Mouse (Mus musculus) kidney, adult 2 months (tissue): ENCODE measurements around the gene Wdr83os. TPM values are rescaled to one million over a fixed set of nuclear protein-coding genes. Genes with fewer than 3 reads are reported as not detected.
A peak's percentile ranks its signal among the peaks of the same experiment; 100 is the strongest.
"Not testable (repeated sequence)": the region's sequence is repeated elsewhere in the genome, so short reads cannot be mapped to it uniquely, and the experiment has no call there.

Source experiments
- DNase-seq: peaks from one replicate; pipeline ENCODE4 v3.0.0; 2021
- H3K27ac ChIP-seq: fragments of 200-500 bp; 2 replicates; pipeline ENCODE4 v1.5.1; 2012; ENCODE audit warnings: low read depth, low read length, control low read depth, inconsistent platforms; ENCODE audit not compliant: insufficient read depth
- H3K27me3 ChIP-seq: fragments of 200-500 bp; replicated peaks from 2 replicates; pipeline ENCODE4 v1.6.1; 2012; ENCODE audit warnings: mild to moderate bottlenecking, moderate library complexity, low read length, inconsistent platforms; ENCODE audit not compliant: control insufficient read depth, insufficient read depth
- H3K36me3 ChIP-seq: fragments of 200-500 bp; 2 replicates; pipeline ENCODE4 v1.6.1; 2012; ENCODE audit warnings: mild to moderate bottlenecking, moderate library complexity, low read length, inconsistent platforms; ENCODE audit not compliant: control insufficient read depth, insufficient read depth
- H3K4me1 ChIP-seq: fragments of 200-500 bp; 2 replicates; pipeline ENCODE4 v1.6.1; 2011; ENCODE audit warnings: low read length; ENCODE audit not compliant: control insufficient read depth, insufficient read depth
- H3K4me3 ChIP-seq: fragments of 200-500 bp; 2 replicates; pipeline ENCODE4 v1.5.1; 2011; ENCODE audit warnings: mild to moderate bottlenecking, low read depth, low read length, control low read depth; ENCODE audit not compliant: insufficient read depth
- CTCF ChIP-seq: fragments of 200-500 bp; conservative IDR thresholded peaks from 2 replicates; pipeline ENCODE4 v1.5.1; 2011; ENCODE audit warnings: low read depth, mild to moderate bottlenecking, control low read depth, low read length, moderate library complexity, mixed read lengths; ENCODE audit not compliant: insufficient read depth, insufficient read length
- POLR2A ChIP-seq: fragments of 200-500 bp; IDR thresholded peaks from one replicate; pipeline ENCODE4 v1.6.1; 2011; ENCODE audit warnings: low read depth, low read length, control low read depth
- WGBS: fragments of 180-500 bp; shearing (Covaris S2); methylation state at CpG from one replicate; pipeline ENCODE4 v1.1.7; 2018; 5-methylcytosine and 5-hydroxymethylcytosine counted together
- polyA plus RNA-seq: library from polyadenylated mRNA; depleted of rRNA; stranded (reverse); fragments of >200 nt; gene quantifications from 2 replicates; pipeline ENCODE4 v1.2.3, GENCODE M21; 2012

Gene Wdr83os
- polyA plus RNA-seq, 1 experiment, result 157 TPM

- Histone ChIP-seq H3K27me3 (no peaks in the 10 kb centered on the region), H3K4me1 (peaks cover 10% of the 10 kb centered on the region; the same call in 1 of the 2 replicates), H3K36me3 (no peaks in the 10 kb centered on the region), H3K4me3 (no peak overlapping the region), H3K27ac (no peak overlapping the region)
- no peak for DNase-seq
- 91% methylated on average over 15 of the region's 15 CpGs for WGBS
- TF ChIP-seq CTCF, result no peak
- no peak for TF ChIP-seq POLR2A
Measured at GRCm38 (mm10) chr8:85073041-85073612, 7.4 kb upstream of the Wdr83os start.

GRCm38 (mm10) chr8:85074167-85074566, 6.4 kb upstream of the Wdr83os start:
- no peaks in the 10 kb centered on the region for H3K36me3 ChIP-seq
- TF ChIP-seq CTCF, result no peak
- WGBS, result 62% methylated on average over 10 of the region's 10 CpGs
- H3K27ac ChIP-seq, result no peak overlapping the region
- no peaks in the 10 kb centered on the region for H3K27me3 ChIP-seq
- no peak for DNase-seq
- H3K4me3 ChIP-seq, result no peak overlapping the region
- peaks cover 10% of the 10 kb centered on the region; the same call in 1 of the 2 replicates for H3K4me1 ChIP-seq

- H3K27ac ChIP-seq, result no peak overlapping the region
- TF ChIP-seq CTCF (no peak), POLR2A (no peak)
- peaks cover 12% of the 10 kb centered on the region; the same call in 1 of the 2 replicates for H3K4me1 ChIP-seq
- H3K36me3 ChIP-seq, result no peaks in the 10 kb centered on the region
- H3K4me3 ChIP-seq, result no peak overlapping the region
- WGBS, result 80% methylated on average over 10 of the region's 10 CpGs
- no peak for DNase-seq
- no peaks in the 10 kb centered on the region for H3K27me3 ChIP-seq
Measured at GRCm38 (mm10) chr8:85074617-85075016, 5.9 kb upstream of the Wdr83os start.

GRCm38 (mm10) chr8:85076001-85076400, 4.5 kb upstream of the Wdr83os start:
- Histone ChIP-seq H3K4me3 (no peak overlapping the region), H3K27ac (no peak overlapping the region), H3K27me3 (no peaks in the 10 kb centered on the region), H3K4me1 (peaks cover 10% of the 10 kb centered on the region; the same call in 1 of the 2 replicates), H3K36me3 (no peaks in the 10 kb centered on the region)
- 79% methylated on average over 9 of the region's 9 CpGs for WGBS
- TF ChIP-seq CTCF (peak; percentile 65), POLR2A (no peak)
- DNase-seq, result peak; percentile 69

GRCm38 (mm10) chr8:85076993-85077392, 3.5 kb upstream of the Wdr83os start:
- H3K36me3 ChIP-seq, result no peaks in the 10 kb centered on the region
- no peak overlapping the region for H3K27ac ChIP-seq
- no peak overlapping the region for H3K4me3 ChIP-seq
- no peaks in the 10 kb centered on the region for H3K27me3 ChIP-seq
- peaks cover 16% of the 10 kb centered on the region for H3K4me1 ChIP-seq
- peak; percentile 88 for DNase-seq
- TF ChIP-seq CTCF, result peak; percentile 99
- no peak for TF ChIP-seq POLR2A
- 0% methylated on average over 2 of the region's 2 CpGs for WGBS

- H3K4me1 ChIP-seq, result peaks cover 15% of the 10 kb centered on the region
- H3K4me3 ChIP-seq, result peak overlapping the region; percentile 79
- no peaks in the 10 kb centered on the region for H3K36me3 ChIP-seq
- TF ChIP-seq CTCF (no peak), POLR2A (no peak)
- peak overlapping the region; percentile 26 for H3K27ac ChIP-seq
- no peak for DNase-seq
- H3K27me3 ChIP-seq, result no peaks in the 10 kb centered on the region
- under 1% methylated on average over 25 of the region's 25 CpGs for WGBS
Measured at GRCm38 (mm10) chr8:85080214-85080531, 367 bp upstream of the Wdr83os start.

- H3K4me3 ChIP-seq, result peak within 1 kb of the TSS; percentile 79
- H3K36me3 ChIP-seq, result no peaks in the 10 kb centered on the region
- H3K27ac ChIP-seq, result peak within 1 kb of the TSS; percentile 26
- TF ChIP-seq POLR2A, result no peak
- no peak for TF ChIP-seq CTCF
- H3K4me1 ChIP-seq, result peaks cover 15% of the 10 kb centered on the region
- peak; percentile 44 for DNase-seq
- WGBS, result 1% methylated on average over 9 of the region's 9 CpGs
- no peaks in the 10 kb centered on the region for H3K27me3 ChIP-seq
Measured at GRCm38 (mm10) chr8:85081216-85081555, 646 bp downstream of the Wdr83os start, which contains the start of gene Wdr83. Gene Wdr83, minus strand, starts transcription at chr8:85081306.

- H3K27me3 ChIP-seq, H3K27ac ChIP-seq, H3K4me3 ChIP-seq, H3K36me3 ChIP-seq, DNase-seq: not testable (repeated sequence)
- H3K4me1 ChIP-seq, result peaks cover 15% of the 10 kb centered on the region
- whole genome bisulfite sequencing, result 84% methylated on average over 4 of the region's 4 CpGs
Measured at GRCm38 (mm10) chr8:85082169-85082568, 1.6 kb downstream of the Wdr83os start.
